Mouse (Mus musculus) mature B cell (primary cell): Measurements from ENCODE around the gene Madd.

Experiments
- in situ Hi-C: fragments of 300-500 bp; cut with MboI; formaldehyde crosslinking; loops from 2 replicates; pipeline ENCODE4 v1.14.3; 2019

Gene Madd

DNA sequence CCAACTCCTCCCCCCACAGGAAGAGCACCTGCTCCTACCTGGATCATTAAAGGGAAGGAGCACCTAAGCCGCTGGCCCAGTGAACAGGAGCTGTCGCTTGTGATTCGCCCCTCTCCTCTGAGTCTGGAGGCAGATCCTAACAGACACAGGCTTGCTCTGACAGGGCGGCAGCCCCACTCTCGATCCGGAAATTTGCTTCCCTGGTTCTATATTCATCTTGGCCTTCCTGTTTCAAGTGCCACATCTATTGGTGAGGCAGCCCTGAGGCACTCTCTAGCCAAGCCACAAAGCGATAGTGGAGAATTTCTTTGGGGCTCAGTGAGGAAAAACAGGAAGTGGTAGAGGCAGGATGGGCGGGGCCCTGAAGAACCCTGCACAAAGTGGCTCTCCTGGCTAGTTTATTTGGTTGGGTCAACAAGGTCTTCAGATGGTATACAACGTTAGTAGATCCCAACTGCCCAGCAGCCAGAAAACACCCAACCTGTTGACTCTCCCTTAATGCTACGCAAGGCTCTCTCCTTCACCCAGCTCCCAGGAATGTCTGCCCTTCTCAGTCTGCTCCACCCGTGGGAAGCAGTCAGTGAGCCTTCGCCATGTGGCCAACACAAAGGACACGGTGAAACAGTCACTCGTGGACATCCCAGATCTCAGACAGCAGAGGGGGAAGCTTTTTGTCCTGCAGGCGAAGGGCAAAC is at the start of gene Madd:
Madd (minus strand) TSS at position 127 of the 695 bp plus-strand sequence.
- in situ Hi-C loops, result no loop called here

GRCm38 (mm10) chr2:91229735-91230134 is 46.1 kb upstream of the Madd start:
- in situ Hi-C loops, result no loop called here

- in situ Hi-C loops, result no loop called here
Observed at GRCm38 (mm10) chr2:91223614-91224013, 40.0 kb upstream of the Madd start.

- in situ Hi-C loops, result no loop called here
Observed at GRCm38 (mm10) chr2:91220501-91220900, 36.9 kb upstream of the Madd start.

- in situ Hi-C loops, result no loop called here
Observed at GRCm38 (mm10) chr2:91217032-91217431, 33.4 kb upstream of the Madd start.

- in situ Hi-C loops, result no loop called here
Observed at GRCm38 (mm10) chr2:91213311-91213710, 29.7 kb upstream of the Madd start.

- in situ Hi-C loops, result no loop called here
Observed at GRCm38 (mm10) chr2:91206254-91206775, 22.7 kb upstream of the Madd start.

- in situ Hi-C loops, result no loop called here
Observed at GRCm38 (mm10) chr2:91202972-91203656, 19.5 kb upstream of the Madd start.

GRCm38 (mm10) chr2:91202222-91202971 is 18.8 kb upstream of the Madd start, which contains the start of the genes Nr1h3 and Acp2:
TSS of gene Nr1h3 (minus strand) at chr2:91202834.
TSS of gene Acp2 (plus strand) at chr2:91202885.
- in situ Hi-C loops, result no loop called here

GRCm38 (mm10) chr2:91198888-91199287 is 15.3 kb upstream of the Madd start:
- in situ Hi-C loops, result no loop called here

GRCm38 (mm10) chr2:91196577-91197001 is 13.0 kb upstream of the Madd start:
- in situ Hi-C loops, result no loop called here

DNA sequence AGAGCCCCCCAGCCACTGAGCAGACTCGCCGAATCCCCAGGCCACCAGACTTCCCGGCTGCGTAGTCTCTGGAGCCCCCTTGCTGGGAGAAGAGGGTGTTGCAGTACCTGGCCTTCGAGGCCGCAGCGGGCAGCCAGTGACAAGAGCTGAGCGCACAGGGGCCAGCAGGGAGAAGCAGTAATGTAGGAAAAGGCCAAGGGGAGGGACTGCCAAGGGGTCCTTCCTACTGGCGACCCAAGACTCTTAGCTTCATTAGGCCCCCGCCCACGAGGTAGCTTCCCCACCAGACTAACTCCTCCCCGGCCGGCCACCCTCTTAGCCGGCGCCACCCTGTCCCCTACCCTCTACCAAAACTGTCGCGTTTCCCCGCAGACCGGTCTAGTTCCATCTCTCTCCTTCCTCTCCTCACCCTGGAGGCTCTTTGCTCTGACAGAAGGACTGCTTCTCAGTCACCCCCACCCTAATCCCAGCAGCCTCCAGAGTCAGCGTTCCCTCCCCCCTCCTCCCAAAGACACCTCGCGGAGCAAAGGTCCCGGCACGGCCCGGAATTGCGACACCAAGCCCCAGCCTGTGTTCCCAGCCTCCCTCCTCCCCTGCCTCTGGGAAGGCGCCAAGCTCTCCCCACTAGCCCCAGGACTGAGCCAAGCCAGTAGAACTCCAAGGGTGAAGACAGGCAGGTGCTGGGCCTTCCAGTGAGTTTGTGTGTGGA is 11.1 kb upstream of the Madd start:
- in situ Hi-C loops, result no loop called here

- in situ Hi-C loops, result no loop called here
Observed at GRCm38 (mm10) chr2:91190501-91190900, 6.9 kb upstream of the Madd start.

GRCm38 (mm10) chr2:91187431-91187830 is 3.8 kb upstream of the Madd start:
- in situ Hi-C loops, result no loop called here

DNA sequence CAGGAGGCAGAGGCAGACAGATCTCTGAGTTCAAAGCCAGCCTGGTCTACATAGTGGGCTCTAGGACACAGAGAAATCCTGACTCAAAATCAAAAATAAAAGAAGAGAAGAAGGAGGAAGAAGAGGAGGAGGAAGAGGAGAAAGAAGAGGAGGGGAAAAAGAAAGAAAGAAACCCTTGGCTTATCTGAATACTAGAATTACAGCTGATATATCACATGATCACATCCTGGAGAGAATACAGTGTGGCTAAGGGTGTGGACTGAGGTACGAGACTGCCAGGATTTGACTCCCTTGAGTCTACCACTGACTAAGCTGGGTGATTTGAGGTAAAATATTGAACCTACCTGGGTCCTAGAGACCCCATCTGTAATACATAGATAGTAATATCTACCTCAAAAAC is 2.6 kb upstream of the Madd start:
- in situ Hi-C loops, result no loop called here

- in situ Hi-C loops, result no loop called here
Observed at GRCm38 (mm10) chr2:91183148-91183513, 506 bp downstream of the Madd start.

DNA sequence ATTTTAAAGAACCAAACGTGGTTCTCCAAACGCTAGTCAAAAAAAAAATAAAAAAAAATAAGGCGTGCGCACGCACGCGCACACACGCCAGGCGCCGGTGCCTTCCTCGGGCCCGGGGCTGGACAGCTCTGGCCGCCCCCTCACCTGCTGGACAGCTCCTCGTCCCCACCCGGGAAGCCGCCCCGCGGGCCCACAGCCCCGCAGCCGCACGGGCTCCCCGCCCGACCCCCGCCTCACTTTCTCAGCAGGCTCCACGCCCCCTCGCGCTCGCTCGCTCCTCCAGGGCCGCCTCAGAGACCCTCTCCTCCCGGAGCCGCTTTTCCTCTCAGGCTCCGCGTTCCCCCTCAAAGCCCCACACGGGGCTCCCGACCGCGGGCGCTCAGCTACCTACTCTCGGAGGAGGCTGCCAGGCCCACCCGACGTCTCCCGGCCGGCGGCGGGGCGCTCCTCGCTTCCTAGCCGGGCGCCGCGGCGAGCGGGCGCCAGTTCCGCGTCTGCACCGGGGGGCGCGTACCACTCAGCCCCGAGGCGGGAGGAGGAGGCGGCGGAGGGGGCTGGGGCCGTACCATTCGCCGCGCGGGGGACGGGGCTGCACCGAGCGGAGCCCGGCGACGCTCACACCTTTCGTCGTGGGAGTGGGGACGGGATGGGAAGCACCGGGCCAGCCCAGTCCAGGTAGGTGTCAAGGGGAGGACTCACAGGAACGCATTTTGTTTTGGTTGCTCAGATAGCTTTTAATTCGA is 1.1 kb downstream of the Madd start:
- in situ Hi-C loops, result no loop called here

- in situ Hi-C loops, result no loop called here
Observed at GRCm38 (mm10) chr2:91182016-91182404, 1.6 kb downstream of the Madd start.

DNA sequence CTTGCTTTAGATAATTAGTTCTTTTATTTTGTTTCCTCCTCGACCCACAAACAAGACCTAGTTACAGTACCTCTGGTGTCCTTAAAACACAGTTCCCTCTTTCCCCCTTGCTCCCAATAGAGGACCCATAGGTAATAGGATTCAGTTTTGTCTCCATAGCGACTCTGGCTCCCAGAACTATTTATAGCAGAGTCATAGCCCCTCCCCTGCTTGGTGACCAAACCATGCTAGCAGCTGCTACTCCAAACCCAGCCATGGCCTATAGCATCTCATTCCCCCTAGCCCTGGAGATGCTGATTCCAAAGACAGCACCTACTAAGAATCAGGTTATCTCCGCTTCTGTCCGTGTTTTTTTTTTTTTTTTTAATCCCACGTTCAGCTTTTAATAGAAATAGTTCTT is 2.9 kb downstream of the Madd start:
- in situ Hi-C loops, result no loop called here

DNA sequence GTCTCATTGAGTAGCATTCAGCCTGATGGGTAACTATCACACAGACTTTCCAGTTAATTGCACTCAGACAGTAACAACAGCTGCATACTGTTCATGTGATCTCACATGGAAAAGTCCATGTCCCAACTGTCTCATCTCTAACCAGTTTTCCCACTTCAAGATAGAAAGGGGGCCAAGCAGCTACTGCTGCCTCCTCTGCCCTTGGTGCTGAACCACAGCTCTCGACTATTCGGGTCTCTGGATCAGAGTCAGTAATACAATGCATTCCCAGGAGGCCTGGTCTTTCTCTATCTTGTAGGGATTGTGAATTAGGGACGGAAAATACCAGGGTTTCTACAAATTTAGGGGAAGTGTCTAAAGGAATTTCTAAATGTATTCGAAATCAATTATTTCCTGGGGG is 3.8 kb downstream of the Madd start:
- in situ Hi-C loops, result no loop called here

DNA sequence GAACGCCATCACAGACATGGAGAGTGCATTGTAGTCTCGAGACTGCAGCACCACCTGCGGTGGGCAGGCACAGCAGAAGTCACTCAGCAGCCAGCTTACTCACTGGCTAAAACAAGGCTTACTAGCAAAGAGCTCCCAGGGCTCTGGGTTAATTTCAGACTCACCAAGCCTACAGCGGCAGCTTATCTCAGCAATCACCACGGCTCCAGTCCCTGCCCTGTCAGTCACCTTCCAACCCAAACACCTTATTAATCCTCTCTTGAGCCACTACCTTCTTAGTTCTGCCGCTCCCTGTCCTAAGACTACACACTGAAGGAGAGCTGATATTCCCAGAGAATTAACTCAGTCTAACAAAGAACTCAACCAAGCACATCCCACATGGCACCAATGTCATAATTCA is 7.4 kb downstream of the Madd start:
- in situ Hi-C loops, result no loop called here
